Mouse (Mus musculus): ENCODE data around the gene Cdc42. TPM values are rescaled to one million over a fixed set of nuclear protein-coding genes. Genes with fewer than 3 reads are reported as not detected.

Gene Cdc42
- polyA plus RNA-seq, 1 experiment from 2014 or later = 940 TPM

- H3K9me3 ChIP-seq = no peaks in the 10 kb centered on the region
- no peaks in the 10 kb centered on the region for H3K36me3 ChIP-seq (replicated peaks)
- H3K4me3 ChIP-seq = no peak overlapping the region
- 0 out of 2 replicates have a peak, but pooled peaks cover 15% of the 10 kb centered on the region for H3K4me1 ChIP-seq
- H3K27me3 ChIP-seq (replicated peaks) = no peaks in the 10 kb centered on the region
- WGBS = 89% methylated on average over 7 of the region's 7 CpGs
- no peak for ATAC-seq (replicated peaks)
- H3K27ac ChIP-seq = no peak overlapping the region
- H3K9ac ChIP-seq = no peak overlapping the region
- no peak overlapping the region for H3K4me2 ChIP-seq
These were observed 52.5 kb downstream of the Cdc42 start for GRCm38 (mm10) chr4:137305066-137305465.

GRCm38 (mm10) chr4:137304106-137304505, 53.4 kb downstream of the Cdc42 start:
- Histone ChIP-seq H3K27me3 (replicated peaks) (no peaks in the 10 kb centered on the region), H3K4me3 (no peak overlapping the region), H3K9me3 (no peaks in the 10 kb centered on the region), H3K27ac (no peak overlapping the region), H3K36me3 (replicated peaks) (no peaks in the 10 kb centered on the region), H3K4me2 (no peak overlapping the region), H3K9ac (no peak overlapping the region), H3K4me1 (0 out of 2 replicates have a peak, but pooled peaks cover 15% of the 10 kb centered on the region)
- no peak for ATAC-seq (replicated peaks)
- WGBS = 93% methylated on average over 7 of the region's 7 CpGs

DNA sequence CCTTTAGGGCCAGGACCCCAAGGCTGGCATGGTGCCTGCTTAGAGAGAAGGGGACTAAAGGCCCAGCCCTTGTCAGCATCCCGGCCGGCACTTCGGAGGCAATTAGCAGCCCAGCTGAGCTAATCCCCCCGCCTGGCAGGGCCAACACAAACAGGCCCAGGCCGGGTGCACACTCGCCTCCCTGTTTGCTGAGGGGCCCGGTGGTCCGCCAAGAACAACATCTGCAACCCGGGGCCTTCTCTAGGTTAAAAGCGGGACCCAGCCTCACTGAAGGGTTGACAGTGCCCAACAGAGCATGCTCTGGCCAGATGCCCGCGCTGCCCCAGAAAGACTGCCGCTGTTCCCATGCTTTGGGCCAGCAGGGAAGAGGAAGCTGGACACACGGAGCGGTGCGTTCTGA, 55.9 kb downstream of the Cdc42 start:
- 50% methylated on average over 16 of the region's 16 CpGs for WGBS
- no peaks in the 10 kb centered on the region for H3K36me3 ChIP-seq (replicated peaks)
- H3K27ac ChIP-seq = no peak overlapping the region
- H3K4me1 ChIP-seq = 0 out of 2 replicates have a peak, but pooled peaks cover 11% of the 10 kb centered on the region
- H3K9me3 ChIP-seq = no peaks in the 10 kb centered on the region
- no peaks in the 10 kb centered on the region for H3K27me3 ChIP-seq (replicated peaks)
- H3K4me3 ChIP-seq = no peak overlapping the region
- ATAC-seq (replicated peaks) = no peak
- H3K4me2 ChIP-seq = no peak overlapping the region
- no peak overlapping the region for H3K9ac ChIP-seq

DNA sequence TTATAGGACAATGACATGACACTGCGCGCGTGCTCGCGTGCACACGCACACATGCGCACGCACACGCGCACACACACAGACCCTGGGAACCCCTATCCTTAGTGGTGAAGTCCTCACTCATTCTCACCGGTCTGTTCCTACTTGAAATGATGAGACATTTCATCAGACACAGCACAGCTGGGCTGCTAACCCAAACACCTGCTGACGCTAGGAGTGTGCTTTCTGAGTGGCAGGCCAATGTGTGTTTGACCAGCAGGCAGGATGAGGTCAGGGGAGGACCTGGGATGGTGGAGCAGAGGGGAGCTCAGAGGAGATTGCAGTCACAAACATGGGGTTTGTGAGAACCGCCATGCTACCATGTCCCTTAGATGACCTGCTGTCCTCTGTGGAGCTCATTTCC, 57.3 kb downstream of the Cdc42 start:
- Histone ChIP-seq H3K9me3 (no peaks in the 10 kb centered on the region), H3K9ac (no peak overlapping the region), H3K4me3 (no peak overlapping the region), H3K27ac (no peak overlapping the region), H3K4me2 (no peak overlapping the region), H3K36me3 (replicated peaks) (no peaks in the 10 kb centered on the region), H3K4me1 (0 out of 2 replicates have a peak, but pooled peaks cover 7% of the 10 kb centered on the region), H3K27me3 (replicated peaks) (no peaks in the 10 kb centered on the region)
- ATAC-seq (replicated peaks) = no peak
- WGBS = 95% methylated on average over 13 of the region's 13 CpGs

GRCm38 (mm10) chr4:137298406-137298805, 59.1 kb downstream of the Cdc42 start:
- no peaks in the 10 kb centered on the region for H3K27me3 ChIP-seq (replicated peaks)
- H3K36me3 ChIP-seq (replicated peaks) = no peaks in the 10 kb centered on the region
- no peak for ATAC-seq (replicated peaks)
- H3K27ac ChIP-seq = no peak overlapping the region
- H3K9me3 ChIP-seq = no peaks in the 10 kb centered on the region
- no peak overlapping the region for H3K9ac ChIP-seq
- no peak overlapping the region for H3K4me3 ChIP-seq
- no peak overlapping the region for H3K4me2 ChIP-seq
- WGBS = 79% methylated on average over 8 of the region's 8 CpGs
- 0 out of 2 replicates have a peak, but pooled peaks cover 7% of the 10 kb centered on the region for H3K4me1 ChIP-seq

- WGBS = 97% methylated on average over 4 of the region's 4 CpGs
These were observed 59.9 kb downstream of the Cdc42 start for GRCm38 (mm10) chr4:137297611-137298010.

GRCm38 (mm10) chr4:137294951-137295350, 62.6 kb downstream of the Cdc42 start:
- H3K27ac ChIP-seq = no peak overlapping the region
- no peak overlapping the region for H3K9ac ChIP-seq
- ATAC-seq (replicated peaks) = no peak
- no peak overlapping the region for H3K4me3 ChIP-seq
- no peaks in the 10 kb centered on the region for H3K36me3 ChIP-seq (replicated peaks)
- no peaks in the 10 kb centered on the region for H3K27me3 ChIP-seq (replicated peaks)
- 89% methylated on average over 8 of the region's 8 CpGs for WGBS
- no peak overlapping the region for H3K4me2 ChIP-seq
- no peaks in the 10 kb centered on the region for H3K4me1 ChIP-seq
- H3K9me3 ChIP-seq = no peaks in the 10 kb centered on the region

More at GRCm38 (mm10) chr4:137297611-137298010, 59.9 kb downstream of the Cdc42 start:
- Histone ChIP-seq H3K9me3 (no peaks in the 10 kb centered on the region), H3K4me1 (0 out of 2 replicates have a peak, but pooled peaks cover 7% of the 10 kb centered on the region), H3K27ac (no peak overlapping the region), H3K9ac (no peak overlapping the region), H3K27me3 (replicated peaks) (no peaks in the 10 kb centered on the region), H3K4me3 (no peak overlapping the region), H3K4me2 (no peak overlapping the region), H3K36me3 (replicated peaks) (no peaks in the 10 kb centered on the region)
- ATAC-seq (replicated peaks) = no peak

GRCm38 (mm10) chr4:137294474-137294873, 63.0 kb downstream of the Cdc42 start:
- Histone ChIP-seq H3K27ac (no peak overlapping the region), H3K4me3 (no peak overlapping the region), H3K9me3 (no peaks in the 10 kb centered on the region), H3K4me2 (no peak overlapping the region), H3K27me3 (replicated peaks) (no peaks in the 10 kb centered on the region), H3K9ac (no peak overlapping the region), H3K4me1 (no peaks in the 10 kb centered on the region), H3K36me3 (replicated peaks) (no peaks in the 10 kb centered on the region)
- WGBS = 81% methylated on average over 5 of the region's 5 CpGs
- no peak for ATAC-seq (replicated peaks)

- H3K4me3 ChIP-seq = no peak overlapping the region
- 85% methylated on average over 7 of the region's 7 CpGs for WGBS
- ATAC-seq (replicated peaks) = no peak
- no peaks in the 10 kb centered on the region for H3K9me3 ChIP-seq
- no peak overlapping the region for H3K9ac ChIP-seq
- no peak overlapping the region for H3K27ac ChIP-seq
- H3K27me3 ChIP-seq (replicated peaks) = no peaks in the 10 kb centered on the region
- H3K36me3 ChIP-seq (replicated peaks) = no peaks in the 10 kb centered on the region
- no peaks in the 10 kb centered on the region for H3K4me1 ChIP-seq
- no peak overlapping the region for H3K4me2 ChIP-seq
These were observed 63.5 kb downstream of the Cdc42 start for GRCm38 (mm10) chr4:137294032-137294431.

- no peak overlapping the region for H3K27ac ChIP-seq
- ATAC-seq (replicated peaks) = no peak
- H3K27me3 ChIP-seq (replicated peaks) = no peaks in the 10 kb centered on the region
- no peaks in the 10 kb centered on the region for H3K9me3 ChIP-seq
- H3K36me3 ChIP-seq (replicated peaks) = no peaks in the 10 kb centered on the region
- no peaks in the 10 kb centered on the region for H3K4me1 ChIP-seq
- WGBS = 89% methylated on average over 7 of the region's 7 CpGs
- H3K4me3 ChIP-seq = no peak overlapping the region
- no peak overlapping the region for H3K4me2 ChIP-seq
- H3K9ac ChIP-seq = no peak overlapping the region
These were observed 64.9 kb downstream of the Cdc42 start for GRCm38 (mm10) chr4:137292625-137293024.

- Histone ChIP-seq H3K27ac (no peak overlapping the region), H3K27me3 (replicated peaks) (no peaks in the 10 kb centered on the region), H3K9me3 (no peaks in the 10 kb centered on the region), H3K9ac (no peak overlapping the region), H3K4me3 (no peak overlapping the region), H3K36me3 (replicated peaks) (no peaks in the 10 kb centered on the region), H3K4me1 (no peaks in the 10 kb centered on the region), H3K4me2 (no peak overlapping the region)
- no peak for ATAC-seq (replicated peaks)
- WGBS = 92% methylated on average over 3 of the region's 3 CpGs
These were observed 67.3 kb downstream of the Cdc42 start for GRCm38 (mm10) chr4:137290250-137290649.

- Histone ChIP-seq H3K4me1 (no peaks in the 10 kb centered on the region), H3K9ac (no peak overlapping the region), H3K36me3 (replicated peaks) (no peaks in the 10 kb centered on the region), H3K9me3 (no peaks in the 10 kb centered on the region), H3K4me2 (no peak overlapping the region), H3K27me3 (replicated peaks) (no peaks in the 10 kb centered on the region), H3K4me3 (no peak overlapping the region), H3K27ac (no peak overlapping the region)
- WGBS = 91% methylated on average over 6 of the region's 6 CpGs
- no peak for ATAC-seq (replicated peaks)
These were observed 67.8 kb downstream of the Cdc42 start for GRCm38 (mm10) chr4:137289701-137290100.

DNA sequence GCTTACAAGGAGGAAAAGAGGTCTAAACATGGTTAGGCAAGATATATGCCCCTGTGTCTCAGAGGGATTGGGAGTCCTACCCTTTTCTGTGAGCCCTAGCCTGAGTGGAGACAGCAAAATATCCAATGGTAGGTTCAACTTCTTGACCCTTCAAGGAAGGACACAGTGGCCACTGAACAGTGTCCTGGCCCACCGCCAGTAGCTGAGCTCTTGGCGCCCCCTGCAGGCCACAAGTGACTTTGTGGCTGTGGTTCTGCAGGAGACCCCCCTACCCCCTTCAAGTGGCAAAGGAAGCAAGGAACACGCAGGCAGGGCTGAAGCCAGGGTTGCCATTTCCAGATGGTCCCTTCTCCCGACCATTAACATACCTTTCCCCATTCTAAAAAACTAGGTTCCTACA, 69.7 kb downstream of the Cdc42 start:
- no peak for ATAC-seq (replicated peaks)

More for the DNA sequence above, 69.7 kb downstream of the Cdc42 start:
- Histone ChIP-seq H3K9ac (no peak overlapping the region), H3K4me1 (peaks cover 4% of the 10 kb centered on the region; the same call in 1 of the 2 replicates), H3K36me3 (replicated peaks) (no peaks in the 10 kb centered on the region), H3K4me3 (no peak overlapping the region), H3K9me3 (no peaks in the 10 kb centered on the region), H3K27ac (no peak overlapping the region), H3K4me2 (no peak overlapping the region), H3K27me3 (replicated peaks) (peaks cover 9% of the 10 kb centered on the region; the same call in 1 of the 2 replicates)
- WGBS = 5% methylated on average over 4 of the region's 4 CpGs

Data from midbrain, embryonic 15.5 days (tissue).